Mouse (Mus musculus) erythroblast, embryonic 14.5 days (primary cell): ENCODE results near the gene Lmntd2.

Experiments
- GATA1 ChIP-seq: IDR thresholded peaks from 2 replicates; pipeline ENCODE4 v1.6.1; 2012; ENCODE audit warnings: low read length, inconsistent platforms, mixed read lengths
- TAL1 ChIP-seq: IDR thresholded peaks from 3 replicates; pipeline ENCODE4 v1.6.1; 2012; ENCODE audit warnings: low read length, inconsistent platforms, mixed read lengths

DNA sequence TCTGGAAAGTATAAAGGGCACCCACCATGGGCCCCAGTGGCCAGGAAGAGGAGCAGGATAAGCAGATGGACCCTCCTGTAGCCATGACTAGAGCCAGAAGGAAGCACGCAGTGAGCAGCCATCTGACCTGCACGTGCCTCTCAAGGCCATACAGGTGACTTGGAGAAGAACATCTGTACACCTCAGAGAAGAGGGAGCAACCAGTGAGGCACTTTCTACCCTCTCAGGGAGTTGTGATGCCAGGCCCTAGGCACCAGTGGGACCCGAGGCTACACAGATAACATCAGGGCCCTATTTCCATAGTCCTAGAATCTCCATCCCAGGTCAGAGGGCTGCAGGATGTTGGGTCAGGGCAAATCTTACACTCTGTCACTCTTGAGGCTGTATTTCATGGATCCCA lies 23.7 kb downstream of the Lmntd2 start:
- no peak for TF ChIP-seq TAL1
- TF ChIP-seq GATA1, result no peak
